Comparison of ENCODE assay signal across 15 mouse cellular contexts in genomic region chr11:72408451-72409170, GRCm38 (mm10). TPM values are rescaled to one million over a fixed set of nuclear protein-coding genes. Genes with fewer than 3 reads are reported as not detected.
A peak's percentile ranks its signal among the peaks of the same experiment; 100 is the strongest.
DNase-seq lines count a peak whose midpoint lies in the region; ATAC-seq lines count a peak whose summit lies in the region.
"Had no signal": no experiment of that assay in that cellular context is flagged by ENCODE, and none has a peak within 500 bp of the region (broad histone marks: within the 10 kb centered on the region; RNA-seq: fewer than 3 reads in every experiment).

No protein-coding gene starts in this region.

- ATAC-seq in heart, embryonic 12.5 days (ENCODE audit: insufficient number of reproducible peaks, low FRiP score): no peak
- ATAC-seq in limb, embryonic 12.5 days (ENCODE audit: insufficient number of reproducible peaks, insufficient read depth, low FRiP score, low TSS enrichment, low read depth): no peak
- ATAC-seq in embryonic facial prominence, embryonic 15.5 days (ENCODE audit: insufficient number of reproducible peaks, low FRiP score, low TSS enrichment, low read depth): no peak
- ATAC-seq in liver, embryonic 12.5 days: no peak
- ATAC-seq: activated CD4-positive, CD25-positive, alpha-beta regulatory T cell, adult 4 months had no signal

- peak overlapping the region; percentile 87 for H3K4me3 ChIP-seq in heart, embryonic 12.5 days
- 0 out of 2 replicates have a peak overlapping the region, but pooled peaks have one; percentile 1 for H3K4me3 ChIP-seq in limb, embryonic 12.5 days (replicated peaks)
- no peak overlapping the region for H3K4me3 ChIP-seq in limb, embryonic 10.5 days
- H3K4me3 ChIP-seq in embryonic facial prominence, embryonic 15.5 days (replicated peaks): peak overlapping the region; percentile 67; the same call in 1 of the 2 replicates
- no peak overlapping the region for H3K4me3 ChIP-seq in liver, embryonic 12.5 days
- H3K4me3 ChIP-seq: forebrain, embryonic 12.5 days; hindbrain, embryonic 13.5 days; liver, embryonic 13.5 days had no signal

- H3K9me3 ChIP-seq in heart, embryonic 12.5 days (replicated peaks): no peaks in the 10 kb centered on the region
- H3K9me3 ChIP-seq in limb, embryonic 12.5 days: no peaks in the 10 kb centered on the region
- no peaks in the 10 kb centered on the region for H3K9me3 ChIP-seq in limb, embryonic 10.5 days (replicated peaks)
- H3K9me3 ChIP-seq in embryonic facial prominence, embryonic 15.5 days (replicated peaks): no peaks in the 10 kb centered on the region
- H3K9me3 ChIP-seq in liver, embryonic 12.5 days (replicated peaks): no peaks in the 10 kb centered on the region
- H3K9me3 ChIP-seq: forebrain, embryonic 12.5 days; hindbrain, embryonic 13.5 days; liver, embryonic 13.5 days had no signal

- no peak for DNase-seq in heart, postnatal 25 days (ENCODE audit: low spot score)
- DNase-seq in limb, embryonic 10.5 days (ENCODE audit: low spot score): no peak
- no peak for DNase-seq in thymus, adult 18-20 months
- no peak for DNase-seq in MN1 (ENCODE audit: low spot score)
- DNase-seq: cerebellum, adult 18-20 months; liver, embryonic 13.5 days had no signal

- peak overlapping the region; percentile 96 for H3K27ac ChIP-seq in heart, embryonic 12.5 days (ENCODE audit: poor library complexity, severe bottlenecking)
- H3K27ac ChIP-seq in limb, embryonic 12.5 days: no peak overlapping the region
- H3K27ac ChIP-seq in limb, embryonic 10.5 days: no peak overlapping the region
- no peak overlapping the region for H3K27ac ChIP-seq in embryonic facial prominence, embryonic 15.5 days (replicated peaks)
- H3K27ac ChIP-seq in liver, embryonic 12.5 days: no peak overlapping the region
- H3K27ac ChIP-seq: forebrain, embryonic 12.5 days; hindbrain, embryonic 13.5 days had no signal

- H3K9ac ChIP-seq in heart, embryonic 12.5 days: peak overlapping the region; percentile 95
- H3K9ac ChIP-seq in limb, embryonic 12.5 days (replicated peaks): peak overlapping the region; percentile 31; the same call in 1 of the 2 replicates
- no peak overlapping the region for H3K9ac ChIP-seq in embryonic facial prominence, embryonic 15.5 days
- H3K9ac ChIP-seq in liver, embryonic 12.5 days: no peak overlapping the region
- H3K9ac ChIP-seq: forebrain, embryonic 12.5 days; hindbrain, embryonic 13.5 days; liver, embryonic 13.5 days had no signal

- H3K36me3 ChIP-seq in heart, embryonic 12.5 days: peaks cover 11% of the 10 kb centered on the region
- no peaks in the 10 kb centered on the region for H3K36me3 ChIP-seq in limb, embryonic 12.5 days
- no peaks in the 10 kb centered on the region for H3K36me3 ChIP-seq in limb, embryonic 10.5 days
- no peaks in the 10 kb centered on the region for H3K36me3 ChIP-seq in embryonic facial prominence, embryonic 15.5 days
- no peaks in the 10 kb centered on the region for H3K36me3 ChIP-seq in liver, embryonic 12.5 days
- H3K36me3 ChIP-seq: forebrain, embryonic 12.5 days; hindbrain, embryonic 13.5 days; liver, embryonic 13.5 days had no signal

- peak overlapping the region; percentile 96 for H3K4me2 ChIP-seq in heart, embryonic 12.5 days
- peak overlapping the region; percentile 98 for H3K4me2 ChIP-seq in limb, embryonic 12.5 days
- peak overlapping the region; percentile 99 for H3K4me2 ChIP-seq in embryonic facial prominence, embryonic 15.5 days (replicated peaks)
- H3K4me2 ChIP-seq in liver, embryonic 12.5 days: peak overlapping the region; percentile 98; the same call in 1 of the 2 replicates
- H3K4me2 ChIP-seq: forebrain, embryonic 12.5 days; hindbrain, embryonic 13.5 days had no signal

- H3K27me3 ChIP-seq in heart, embryonic 12.5 days (replicated peaks): no peaks in the 10 kb centered on the region
- peaks cover 50% of the 10 kb centered on the region for H3K27me3 ChIP-seq in limb, embryonic 12.5 days
- peaks cover 70% of the 10 kb centered on the region for H3K27me3 ChIP-seq in limb, embryonic 10.5 days (ENCODE audit: low read depth, poor library complexity, severe bottlenecking)
- H3K27me3 ChIP-seq in embryonic facial prominence, embryonic 15.5 days: 0 out of 2 replicates have a peak, but pooled peaks cover 3% of the 10 kb centered on the region
- peaks cover 73% of the 10 kb centered on the region for H3K27me3 ChIP-seq in liver, embryonic 12.5 days (replicated peaks)

- intact Hi-C loops in heart, postnatal 25 days (cut with DNase I): no loop called here

- WGBS in heart, embryonic 12.5 days: 25% methylated on average over 9 of the region's 9 CpGs
- WGBS in limb, embryonic 12.5 days: 22% methylated on average over 9 of the region's 9 CpGs
- 28% methylated on average over 9 of the region's 9 CpGs for WGBS in limb, embryonic 10.5 days
- WGBS in embryonic facial prominence, embryonic 15.5 days: 53% methylated on average over 9 of the region's 9 CpGs
- 61% methylated on average over 9 of the region's 9 CpGs for WGBS in liver, embryonic 12.5 days (ENCODE audit: insufficient replicate concordance)

- H3K4me1 ChIP-seq in heart, embryonic 12.5 days (replicated peaks): peaks cover 84% of the 10 kb centered on the region
- peaks cover 60% of the 10 kb centered on the region for H3K4me1 ChIP-seq in limb, embryonic 12.5 days (replicated peaks)
- peaks cover 57% of the 10 kb centered on the region for H3K4me1 ChIP-seq in limb, embryonic 10.5 days
- peaks cover 44% of the 10 kb centered on the region for H3K4me1 ChIP-seq in embryonic facial prominence, embryonic 15.5 days
- H3K4me1 ChIP-seq in liver, embryonic 12.5 days: peaks cover 65% of the 10 kb centered on the region

RNA-seq across cellular contexts. Expression of gene Smtnl2, which starts 2.9 kb away (rescaled TPM):
- 191 and 194 TPM in 2 replicates for polyA plus RNA-seq in heart, embryonic 12.5 days (2016; fragmentation: Nextera tagmentation; extraction: Ambion mirVana)
- total RNA-seq in heart, postnatal 25 days (2021): 10 to 100 TPM; 19.0 to 21.6 TPM
- 25.7 and 29.0 TPM in 2 replicates for polyA plus RNA-seq in limb, embryonic 12.5 days (2016; fragmentation: Nextera tagmentation; extraction: Ambion mirVana)
- 11.7 and 14.2 TPM in 2 replicates for polyA plus RNA-seq in limb, embryonic 10.5 days (2016; fragmentation: Nextera tagmentation; extraction: Ambion mirVana)
- polyA plus RNA-seq in embryonic facial prominence, embryonic 15.5 days (2015; fragmentation: Nextera tagmentation; extraction: Ambion mirVana): 58.8 and 64.3 TPM in 2 replicates
- polyA plus RNA-seq in liver, embryonic 12.5 days (2016; fragmentation: Nextera tagmentation; extraction: Ambion mirVana): 11.3 and 12.5 TPM in 2 replicates
- polyA plus RNA-seq: activated CD4-positive, CD25-positive, alpha-beta regulatory T cell, adult 4 months had no signal

RNA-seq across cellular contexts. Expression of gene Ggt6, which starts 26.7 kb away (rescaled TPM):
- not detected in 2 replicates for polyA plus RNA-seq in heart, embryonic 12.5 days (2016; fragmentation: Nextera tagmentation; extraction: Ambion mirVana)
- under 1 TPM in 1 of 2 experiments, not detected in 1; 0.31 TPM for total RNA-seq in heart, postnatal 25 days (2021)
- 0.15 and 0.36 TPM in 2 replicates for polyA plus RNA-seq in limb, embryonic 12.5 days (2016; fragmentation: Nextera tagmentation; extraction: Ambion mirVana)
- 0.08 TPM in 1 of 2 replicates, not detected in the other for polyA plus RNA-seq in limb, embryonic 10.5 days (2016; fragmentation: Nextera tagmentation; extraction: Ambion mirVana)
- polyA plus RNA-seq in embryonic facial prominence, embryonic 15.5 days (2015; fragmentation: Nextera tagmentation; extraction: Ambion mirVana): 6.3 and 7.0 TPM in 2 replicates
- polyA plus RNA-seq in liver, embryonic 12.5 days (2016; fragmentation: Nextera tagmentation; extraction: Ambion mirVana): 0.12 TPM in 1 of 2 replicates, not detected in the other
- polyA plus RNA-seq: activated CD4-positive, CD25-positive, alpha-beta regulatory T cell, adult 4 months; forebrain, embryonic 12.5 days; hindbrain, embryonic 13.5 days; liver, embryonic 13.5 days had no signal

RNA-seq across cellular contexts. Expression of gene Mybbp1a, which starts 32.5 kb away (rescaled TPM):
- 99.5 and 106 TPM in 2 replicates for polyA plus RNA-seq in heart, embryonic 12.5 days (2016; fragmentation: Nextera tagmentation; extraction: Ambion mirVana)
- 10 to 100 TPM; 40.9 to 42.8 TPM for total RNA-seq in heart, postnatal 25 days (2021)
- 173 and 176 TPM in 2 replicates for polyA plus RNA-seq in limb, embryonic 12.5 days (2016; fragmentation: Nextera tagmentation; extraction: Ambion mirVana)
- 234 and 274 TPM in 2 replicates for polyA plus RNA-seq in limb, embryonic 10.5 days (2016; fragmentation: Nextera tagmentation; extraction: Ambion mirVana)
- 123 and 138 TPM in 2 replicates for polyA plus RNA-seq in embryonic facial prominence, embryonic 15.5 days (2015; fragmentation: Nextera tagmentation; extraction: Ambion mirVana)
- polyA plus RNA-seq in liver, embryonic 12.5 days (2016; fragmentation: Nextera tagmentation; extraction: Ambion mirVana): 174 and 192 TPM in 2 replicates

RNA-seq across cellular contexts. Expression of gene Tekt1, which starts 46.4 kb away (rescaled TPM):
- polyA plus RNA-seq in heart, embryonic 12.5 days (2016; fragmentation: Nextera tagmentation; extraction: Ambion mirVana): 0.32 and 0.85 TPM in 2 replicates
- total RNA-seq in heart, postnatal 25 days (2021): not detected
- 4.7 and 6.0 TPM in 2 replicates for polyA plus RNA-seq in limb, embryonic 12.5 days (2016; fragmentation: Nextera tagmentation; extraction: Ambion mirVana)
- 5.0 and 5.4 TPM in 2 replicates for polyA plus RNA-seq in limb, embryonic 10.5 days (2016; fragmentation: Nextera tagmentation; extraction: Ambion mirVana)
- polyA plus RNA-seq in embryonic facial prominence, embryonic 15.5 days (2015; fragmentation: Nextera tagmentation; extraction: Ambion mirVana): 20.6 and 40.5 TPM in 2 replicates
- polyA plus RNA-seq in liver, embryonic 12.5 days (2016; fragmentation: Nextera tagmentation; extraction: Ambion mirVana): 0.08 and 0.12 TPM in 2 replicates
- polyA plus RNA-seq: activated CD4-positive, CD25-positive, alpha-beta regulatory T cell, adult 4 months; large intestine, adult 2 months; liver, embryonic 13.5 days; small intestine, adult 2 months had no signal

Comparison
In these comparisons a context has a peak if more than half of its experiments do, and no peak if none do; other contexts are left out.
1. H3K4me3 ChIP-seq: peak in heart, embryonic 12.5 days (single experiment), limb, embryonic 12.5 days (single experiment) and embryonic facial prominence, embryonic 15.5 days (single experiment); none in limb, embryonic 10.5 days (single experiment) and liver, embryonic 12.5 days (single experiment).
2. H3K9ac ChIP-seq: peak in heart, embryonic 12.5 days (single experiment) and limb, embryonic 12.5 days (single experiment); none in embryonic facial prominence, embryonic 15.5 days (single experiment) and liver, embryonic 12.5 days (single experiment).
3. Peak in every context shown above with its lines, with median percentiles within 50 percentile points of each other: H3K4me2 ChIP-seq.